Mouse (Mus musculus) liver, postnatal 0 days (tissue): ENCODE results near the gene Mrpl55. TPM values are rescaled to one million over a fixed set of nuclear protein-coding genes. Genes with fewer than 3 reads are reported as not detected.

Experiments used
- ATAC-seq: fragments of 200-750 bp; cut with Nextera tagmentation; 2 replicates; pipeline ENCODE4 v1.8.0; 2017; ENCODE audit warnings: mild to moderate bottlenecking, moderate library complexity
- DNase-seq: peaks from one replicate; pipeline ENCODE4 v3.0.0-alpha.2; 2016
- H3K27ac ChIP-seq: fragments of 300-500 bp; sonication (generic); 2 replicates; pipeline ENCODE4 v1.5.1; 2014; ENCODE audit warnings: antibody characterized with exemption, moderate library complexity, mild to moderate bottlenecking, low read depth
- H3K27me3 ChIP-seq: fragments of 300-500 bp; sonication (generic); 2 replicates; pipeline ENCODE4 v1.6.1; 2014; ENCODE audit warnings: low read length, control low read depth, mixed read lengths; ENCODE audit not compliant: insufficient read depth
- H3K36me3 ChIP-seq: fragments of 300-500 bp; sonication (generic); replicated peaks from 2 replicates; pipeline ENCODE4 v1.6.1; 2014; ENCODE audit warnings: mild to moderate bottlenecking, control low read depth, low read length, moderate library complexity, mixed read lengths; ENCODE audit not compliant: insufficient read depth
- H3K4me1 ChIP-seq: fragments of 300-500 bp; sonication (generic); 2 replicates; pipeline ENCODE4 v1.6.1; 2014; ENCODE audit warnings: antibody characterized with exemption, mild to moderate bottlenecking, control low read depth; ENCODE audit not compliant: insufficient read depth
- H3K4me2 ChIP-seq: fragments of 300-500 bp; sonication (generic); 2 replicates; pipeline ENCODE4 v1.6.1; 2014; ENCODE audit warnings: low read depth, mild to moderate bottlenecking, low read length, moderate library complexity, mixed read lengths
- H3K4me3 ChIP-seq: fragments of 300-500 bp; sonication (generic); 2 replicates; pipeline ENCODE4 v1.5.1; 2014; ENCODE audit warnings: low read depth, low read length
- H3K9ac ChIP-seq: fragments of 300-500 bp; sonication (generic); replicated peaks from 2 replicates; pipeline ENCODE4 v1.6.1; 2014; ENCODE audit warnings: mild to moderate bottlenecking, moderate library complexity
- H3K9me3 ChIP-seq: fragments of 300-500 bp; sonication (generic); 2 replicates; pipeline ENCODE4 v1.6.1; 2016; ENCODE audit warnings: mild to moderate bottlenecking, control low read depth, low read length, mixed read lengths
- CTCF ChIP-seq: sonication (generic); IDR thresholded peaks from 2 replicates; pipeline ENCODE4 v1.5.1; 2016; ENCODE audit warnings: antibody characterized with exemption, low read depth
- EP300 ChIP-seq: IDR thresholded peaks from 2 replicates; pipeline ENCODE4 v1.6.1; 2016; ENCODE audit warnings: antibody characterized with exemption, low read depth, mild to moderate bottlenecking
- WGBS: fragments of 180-500 bp; shearing (Covaris S2); extraction: QIAGEN DNeasy Blood & Tissue Kit; methylation state at CpG from one replicate; pipeline ENCODE4 v1.1.7; 2014; ENCODE audit not compliant: insufficient replicate concordance; 5-methylcytosine and 5-hydroxymethylcytosine counted together
- polyA plus RNA-seq: library from polyadenylated mRNA; unstranded; fragments of >200 nt; fragmentation: Nextera tagmentation; extraction: Ambion mirVana; gene quantifications from 2 replicates; pipeline ENCODE4 v1.2.1, GENCODE M21; 2015

Gene Mrpl55
- polyA plus RNA-seq, 1 experiment from 2014 or later: 65.2 TPM

- Histone ChIP-seq H3K36me3 (no peaks in the 10 kb centered on the region), H3K27me3 (peaks cover 4% of the 10 kb centered on the region; the same call in 1 of the 2 replicates), H3K4me2 (no peak overlapping the region), H3K4me3 (no peak overlapping the region), H3K4me1 (no peaks in the 10 kb centered on the region), H3K27ac (no peak overlapping the region), H3K9me3 (no peaks in the 10 kb centered on the region), H3K9ac (no peak overlapping the region)
- 17% methylated on average over 3 of the region's 3 CpGs for WGBS
- ATAC-seq (no peak), DNase-seq (no peak)
- TF ChIP-seq EP300: no peak
- no peak for TF ChIP-seq CTCF
Measured at GRCm38 (mm10) chr11:59241841-59242240, 39.6 kb downstream of the Mrpl55 start.

DNA sequence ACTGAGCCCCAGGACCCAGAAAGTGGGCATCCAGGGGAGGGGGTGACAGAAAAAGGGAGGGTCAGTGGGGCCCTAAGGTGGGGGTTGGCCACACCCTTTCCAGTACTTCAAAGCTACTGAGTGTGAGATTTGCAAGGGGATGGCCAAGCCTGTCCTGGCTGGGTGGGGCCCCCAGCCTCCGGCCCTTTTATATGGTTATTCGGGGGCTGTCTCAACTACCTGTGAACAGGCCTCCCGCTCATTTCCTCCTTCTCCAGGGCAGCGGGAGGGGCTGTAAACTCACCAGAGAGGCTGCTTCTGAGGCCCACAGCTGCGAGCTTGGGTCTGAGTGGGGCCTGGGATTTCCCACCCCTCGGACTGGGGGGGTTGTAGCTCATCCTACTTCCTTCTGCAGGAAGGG, 41.6 kb downstream of the Mrpl55 start:
- ATAC-seq: no peak
- no peaks in the 10 kb centered on the region for H3K9me3 ChIP-seq

GRCm38 (mm10) chr11:59248101-59248500, 45.8 kb downstream of the Mrpl55 start:
- WGBS: 15% methylated on average over 10 of the region's 10 CpGs
- TF ChIP-seq EP300 (no peak), CTCF (no peak)
- DNase-seq (no peak), ATAC-seq (no peak)
- H3K27ac ChIP-seq: no peak overlapping the region
- peaks cover 34% of the 10 kb centered on the region for H3K27me3 ChIP-seq
- no peaks in the 10 kb centered on the region for H3K4me1 ChIP-seq
- H3K36me3 ChIP-seq: no peaks in the 10 kb centered on the region
- H3K4me2 ChIP-seq: no peak overlapping the region
- no peaks in the 10 kb centered on the region for H3K9me3 ChIP-seq
- H3K4me3 ChIP-seq: no peak overlapping the region
- no peak overlapping the region for H3K9ac ChIP-seq

More for the DNA sequence above, 41.6 kb downstream of the Mrpl55 start:
- Histone ChIP-seq H3K27me3 (peaks cover 11% of the 10 kb centered on the region), H3K36me3 (no peaks in the 10 kb centered on the region), H3K4me1 (no peaks in the 10 kb centered on the region), H3K9ac (no peak overlapping the region), H3K4me2 (no peak overlapping the region), H3K4me3 (no peak overlapping the region), H3K27ac (no peak overlapping the region)
- DNase-seq: no peak
- WGBS: 21% methylated on average over 6 of the region's 6 CpGs
- TF ChIP-seq CTCF (no peak), EP300 (no peak)

Other genes starting within 250 kb of the Mrpl55 start
- 14.3 and 14.8 TPM in 2 replicates for gene Hist3h2a, start 247.8 kb upstream of the Mrpl55 start, polyA plus RNA-seq
- gene Trim17, start 247.8 kb upstream of the Mrpl55 start, polyA plus RNA-seq: 0.11 and 0.15 TPM in 2 replicates
- 8.8 and 8.9 TPM in 2 replicates for gene Trim11, start 224.4 kb upstream of the Mrpl55 start, polyA plus RNA-seq
- 0.31 and 0.49 TPM in 2 replicates for gene Obscn, start 66.1 kb upstream of the Mrpl55 start, polyA plus RNA-seq
- gene Iba57, start 38.7 kb upstream of the Mrpl55 start, polyA plus RNA-seq: 6.3 and 7.1 TPM in 2 replicates
- 0.29 and 0.37 TPM in 2 replicates for gene Gjc2, start 19.3 kb upstream of the Mrpl55 start, polyA plus RNA-seq
- gene Guk1, start 10.3 kb upstream of the Mrpl55 start, polyA plus RNA-seq: 59.5 and 64.4 TPM in 2 replicates
- gene 2310033P09Rik, start 5.8 kb downstream of the Mrpl55 start, polyA plus RNA-seq: 14.8 and 16.2 TPM in 2 replicates
- 244 and 254 TPM in 2 replicates for gene Arf1, start 25.8 kb downstream of the Mrpl55 start, polyA plus RNA-seq
- not detected in 2 replicates for gene Wnt3a, start 88.3 kb downstream of the Mrpl55 start, polyA plus RNA-seq
- 0.16 and 0.18 TPM in 2 replicates for gene Wnt9a, start 104.4 kb downstream of the Mrpl55 start, polyA plus RNA-seq
- gene Prss38, start 173.2 kb downstream of the Mrpl55 start, polyA plus RNA-seq: not detected in 2 replicates
- 3.2 and 3.6 TPM in 2 replicates for gene Jmjd4, start 247.6 kb downstream of the Mrpl55 start, polyA plus RNA-seq
- 32.4 and 33.5 TPM in 2 replicates for gene Snap47, start 248.7 kb downstream of the Mrpl55 start, polyA plus RNA-seq